Mouse (Mus musculus) midbrain, postnatal 0 days (tissue): ENCODE results near the gene Hmgb1. TPM values are rescaled to one million over a fixed set of nuclear protein-coding genes. Genes with fewer than 3 reads are reported as not detected.

Experiments
- ATAC-seq: fragments of 200-750 bp; cut with Nextera tagmentation; 2 replicates; pipeline ENCODE4 v1.8.0; 2017; ENCODE audit warnings: moderate number of reproducible peaks, mild to moderate bottlenecking, moderate TSS enrichment, moderate library complexity; ENCODE audit not compliant: low FRiP score
- DNase-seq: peaks from one replicate; pipeline ENCODE4 v3.0.0-alpha.2; 2015; ENCODE audit warnings: low spot score
- H3K27ac ChIP-seq: fragments of 300-500 bp; sonication (generic); 2 replicates; pipeline ENCODE4 v1.5.1; 2014; ENCODE audit warnings: low read depth, mild to moderate bottlenecking, low read length, mixed read lengths
- H3K27me3 ChIP-seq: fragments of 300-500 bp; sonication (generic); 2 replicates; pipeline ENCODE4 v1.6.1; 2014; ENCODE audit warnings: low read length, control low read depth, mixed read lengths; ENCODE audit not compliant: insufficient read depth
- H3K36me3 ChIP-seq: fragments of 300-500 bp; sonication (generic); 2 replicates; pipeline ENCODE4 v1.6.1; 2014; ENCODE audit warnings: low read length, control low read depth, mixed read lengths; ENCODE audit not compliant: insufficient read depth
- H3K4me1 ChIP-seq: fragments of 300-500 bp; sonication (generic); 2 replicates; pipeline ENCODE4 v1.6.1; 2014; ENCODE audit warnings: mild to moderate bottlenecking, control low read depth, antibody characterized with exemption, low read length, mixed read lengths; ENCODE audit not compliant: insufficient read depth
- H3K4me2 ChIP-seq: fragments of 300-500 bp; sonication (generic); 2 replicates; pipeline ENCODE4 v1.6.1; 2014; ENCODE audit warnings: low read depth, mild to moderate bottlenecking, low read length, mixed read lengths; ENCODE audit not compliant: poor library complexity, severe bottlenecking
- H3K4me3 ChIP-seq: fragments of 300-500 bp; sonication (generic); 2 replicates; pipeline ENCODE4 v1.5.1; 2014; ENCODE audit warnings: low read depth, mild to moderate bottlenecking, low read length, moderate library complexity
- H3K9ac ChIP-seq: fragments of 300-500 bp; sonication (generic); replicated peaks from 2 replicates; pipeline ENCODE4 v1.6.1; 2014; ENCODE audit warnings: mild to moderate bottlenecking, low read length, moderate library complexity, mixed read lengths; ENCODE audit not compliant: poor library complexity, severe bottlenecking
- H3K9me3 ChIP-seq: fragments of 300-500 bp; sonication (generic); 2 replicates; pipeline ENCODE4 v1.6.1; 2016; ENCODE audit warnings: low read length, control low read depth
- CTCF ChIP-seq: IDR thresholded peaks from 2 replicates; pipeline ENCODE4 v1.5.1; 2016; ENCODE audit warnings: antibody characterized with exemption, mild to moderate bottlenecking
- WGBS: fragments of 180-500 bp; shearing (Covaris S2); extraction: QIAGEN DNeasy Blood & Tissue Kit; methylation state at CpG from one replicate; pipeline ENCODE4 v1.1.7; 2014; 5-methylcytosine and 5-hydroxymethylcytosine counted together
- polyA plus RNA-seq: library from polyadenylated mRNA; unstranded; fragments of >200 nt; fragmentation: Nextera tagmentation; extraction: Ambion mirVana; gene quantifications from 2 replicates; pipeline ENCODE4 v1.2.1, GENCODE M21; 2015
- total RNA-seq: library from RNA; depleted of rRNA; stranded (reverse); fragments of >200 nt; gene quantifications from 2 replicates; pipeline ENCODE4 v1.2.3, GENCODE M21; 2014

Hmgb1 gene
- total and polyA plus RNA-seq, 2 experiments from 2014 or later = 171 to 756 TPM

DNA sequence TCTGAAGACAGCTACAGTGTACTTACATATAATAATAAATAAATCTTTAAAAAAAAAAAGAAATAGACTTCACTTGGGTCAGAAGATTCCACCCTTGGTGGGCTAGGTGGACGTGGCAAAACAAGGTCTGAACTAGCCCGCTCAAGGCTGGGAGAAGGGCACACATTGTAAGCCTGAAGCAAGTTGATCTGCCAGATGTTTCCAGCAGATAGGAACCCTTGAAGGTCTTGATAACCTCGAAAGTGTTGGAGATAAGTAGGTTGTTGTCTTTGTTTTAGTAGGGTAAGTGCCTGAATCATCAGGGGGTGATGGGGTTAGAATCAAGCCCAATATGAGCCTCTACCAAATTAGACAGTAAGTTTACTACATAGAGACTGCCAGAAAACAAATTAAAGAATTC, 35.2 kb upstream of the Hmgb1 start:
- no peak overlapping the region for H3K4me3 ChIP-seq
- H3K9me3 ChIP-seq = no peaks in the 10 kb centered on the region
- no peaks in the 10 kb centered on the region; the same call in 1 of the 2 replicates for H3K4me1 ChIP-seq
- no peak overlapping the region for H3K4me2 ChIP-seq
- ATAC-seq = no peak
- no peak overlapping the region for H3K9ac ChIP-seq
- no peak overlapping the region for H3K27ac ChIP-seq
- TF ChIP-seq CTCF = no peak
- 88% methylated on average over 3 of the region's 3 CpGs for WGBS
- H3K36me3 ChIP-seq = peaks cover 21% of the 10 kb centered on the region
- H3K27me3 ChIP-seq = no peaks in the 10 kb centered on the region
- DNase-seq = no peak

DNA sequence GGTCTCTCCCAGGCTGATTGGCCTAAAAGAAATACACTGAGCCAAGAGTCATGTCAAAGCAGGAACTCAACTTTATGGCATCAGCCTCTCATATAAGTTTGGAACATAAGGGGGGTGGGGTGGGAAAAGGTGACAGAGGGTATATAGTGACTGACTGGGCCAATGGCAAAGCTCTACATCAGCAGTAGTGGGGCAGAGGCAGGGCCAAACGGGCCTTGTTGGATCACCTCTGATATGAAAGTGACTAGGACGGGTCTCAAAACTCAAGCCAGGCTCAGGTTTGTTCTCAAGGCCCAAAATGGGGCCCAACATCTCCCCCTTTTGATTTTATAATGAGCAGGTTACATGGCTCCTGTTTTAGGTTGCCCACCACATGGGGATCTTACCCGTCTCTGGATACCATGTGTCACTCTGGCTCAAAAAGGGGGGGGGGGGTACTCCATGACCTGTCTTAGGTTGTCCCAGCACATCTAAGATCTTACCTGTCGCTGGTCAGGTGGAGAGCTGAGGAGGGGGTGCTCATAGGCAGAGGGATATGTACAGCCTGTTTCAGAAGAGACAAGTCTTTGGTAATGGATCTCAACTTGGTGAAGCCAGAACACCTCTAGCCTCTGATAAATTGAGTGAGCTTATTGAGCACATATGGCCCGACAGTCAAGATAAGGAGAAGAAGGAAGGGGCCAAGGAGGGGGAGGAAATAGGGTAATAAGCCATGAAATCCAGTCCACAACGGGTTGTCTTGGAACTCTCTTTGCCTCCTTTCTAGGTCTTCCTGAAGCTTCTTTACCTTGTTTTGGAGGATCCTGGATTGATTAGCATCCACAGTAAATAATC, 33.5 kb upstream of the Hmgb1 start:
- Histone ChIP-seq H3K4me2 (no peak overlapping the region), H3K9ac (no peak overlapping the region), H3K36me3 (peaks cover 37% of the 10 kb centered on the region), H3K9me3 (no peaks in the 10 kb centered on the region), H3K27me3 (no peaks in the 10 kb centered on the region), H3K4me3 (no peak overlapping the region), H3K27ac (no peak overlapping the region), H3K4me1 (no peaks in the 10 kb centered on the region)
- 92% methylated on average over 6 of the region's 6 CpGs for WGBS
- ATAC-seq (no peak), DNase-seq (no peak)
- TF ChIP-seq CTCF = no peak

DNA sequence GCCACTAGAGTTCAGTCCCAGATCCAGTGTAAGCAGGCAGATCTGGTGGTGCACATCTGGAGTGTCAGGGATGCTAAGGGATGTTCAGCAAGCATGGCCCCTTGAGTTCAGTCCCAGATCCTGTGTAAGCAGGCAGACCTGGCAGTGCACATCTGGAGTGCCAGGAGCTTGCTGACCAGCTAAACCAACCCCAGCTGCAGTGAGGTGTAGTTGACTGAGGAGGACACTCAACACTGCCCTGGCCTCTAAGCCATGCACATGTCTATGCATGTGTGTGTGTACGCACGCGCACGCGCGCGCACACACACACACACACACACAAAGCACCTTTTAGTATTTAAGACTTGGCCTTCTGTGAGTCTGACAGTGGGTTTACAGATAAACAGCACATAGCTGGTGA, 31.3 kb upstream of the Hmgb1 start:
- Histone ChIP-seq H3K9me3 (no peaks in the 10 kb centered on the region), H3K4me2 (no peak overlapping the region), H3K9ac (no peak overlapping the region), H3K27me3 (no peaks in the 10 kb centered on the region), H3K27ac (no peak overlapping the region), H3K36me3 (peaks cover 48% of the 10 kb centered on the region), H3K4me3 (no peak overlapping the region), H3K4me1 (no peaks in the 10 kb centered on the region)
- no peak for TF ChIP-seq CTCF
- DNase-seq = no peak
- no peak for ATAC-seq
- 99% methylated on average over 7 of the region's 7 CpGs for WGBS

DNA sequence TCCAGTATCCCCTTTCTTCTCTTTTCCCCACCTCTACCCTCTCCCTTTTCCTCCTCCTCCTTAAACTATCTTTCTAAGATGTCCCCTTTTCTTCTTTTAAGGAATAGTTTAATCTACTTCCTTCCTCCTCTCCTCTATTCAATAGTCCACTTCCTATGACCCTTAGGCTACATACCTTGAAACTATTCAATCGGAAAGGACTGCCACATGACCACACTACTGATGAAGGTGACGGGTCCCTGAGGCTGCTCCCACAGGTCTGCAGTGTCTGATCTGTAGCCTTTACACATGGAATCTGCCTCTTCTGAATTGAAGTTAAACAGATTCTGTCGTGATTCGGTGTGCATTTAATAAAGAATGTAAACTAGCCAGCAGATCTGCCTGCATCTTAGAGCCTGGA, 28.5 kb upstream of the Hmgb1 start:
- DNase-seq (no peak), ATAC-seq (no peak)
- no peak overlapping the region for H3K9ac ChIP-seq
- no peak overlapping the region for H3K27ac ChIP-seq
- H3K4me3 ChIP-seq = no peak overlapping the region
- TF ChIP-seq CTCF = no peak
- H3K36me3 ChIP-seq = peaks cover 50% of the 10 kb centered on the region
- WGBS = 86% methylated on average over 4 of the region's 4 CpGs
- no peaks in the 10 kb centered on the region for H3K9me3 ChIP-seq
- no peak overlapping the region for H3K4me2 ChIP-seq
- no peaks in the 10 kb centered on the region for H3K27me3 ChIP-seq
- H3K4me1 ChIP-seq = no peaks in the 10 kb centered on the region

DNA sequence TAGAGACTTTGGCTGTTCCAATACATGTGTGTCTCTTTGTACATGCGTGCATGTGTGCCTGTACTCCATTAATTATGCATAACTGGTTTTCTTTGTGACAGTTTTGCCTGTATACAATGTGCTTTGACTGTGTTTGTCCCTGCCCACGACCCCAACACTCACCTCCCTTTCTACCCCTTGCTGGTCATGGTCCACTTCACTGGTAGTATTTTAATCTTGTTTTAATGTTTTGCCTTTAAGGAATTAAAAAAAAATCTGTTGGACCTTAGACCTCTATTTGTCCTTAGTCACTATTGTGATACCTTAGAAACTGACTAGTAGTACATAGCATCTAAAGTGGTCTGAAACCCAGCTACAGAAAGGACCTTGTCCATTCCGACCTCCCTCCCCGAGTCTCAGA, 26.8 kb upstream of the Hmgb1 start:
- no peak for ATAC-seq
- no peaks in the 10 kb centered on the region for H3K27me3 ChIP-seq
- no peak overlapping the region for H3K4me2 ChIP-seq
- no peaks in the 10 kb centered on the region for H3K9me3 ChIP-seq
- H3K4me1 ChIP-seq = no peaks in the 10 kb centered on the region
- WGBS = 71% methylated on average over 4 of the region's 4 CpGs
- no peak for TF ChIP-seq CTCF
- no peak overlapping the region for H3K9ac ChIP-seq
- H3K27ac ChIP-seq = no peak overlapping the region
- no peak for DNase-seq
- H3K36me3 ChIP-seq = peaks cover 42% of the 10 kb centered on the region
- H3K4me3 ChIP-seq = no peak overlapping the region

DNA sequence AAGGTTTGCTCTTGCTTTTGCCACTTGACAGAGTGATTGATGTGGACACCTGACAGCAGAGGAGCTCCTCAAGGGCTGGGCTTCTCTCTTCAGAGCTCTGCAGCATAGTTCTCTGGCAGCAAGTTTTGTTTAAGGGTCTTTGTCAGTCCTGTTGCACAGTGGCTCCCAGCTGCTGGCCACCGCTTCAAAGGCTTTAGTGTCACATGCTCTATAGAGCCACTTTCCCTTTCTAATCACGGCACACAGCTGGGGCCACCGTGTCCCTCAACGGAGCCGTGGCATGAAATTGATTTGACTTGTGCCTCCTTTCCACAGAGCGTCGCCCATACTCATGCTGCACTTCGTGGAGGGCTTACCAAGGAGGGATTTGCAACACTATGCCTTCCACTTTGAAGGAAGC, 25.0 kb upstream of the Hmgb1 start:
- peaks cover 34% of the 10 kb centered on the region for H3K36me3 ChIP-seq
- no peaks in the 10 kb centered on the region for H3K4me1 ChIP-seq
- WGBS = 23% methylated on average over 8 of the region's 8 CpGs
- no peaks in the 10 kb centered on the region for H3K9me3 ChIP-seq
- ATAC-seq = peak; percentile 65
- peak; percentile 66 for DNase-seq
- no peak for TF ChIP-seq CTCF
- H3K4me3 ChIP-seq = no peak overlapping the region
- no peak overlapping the region for H3K27ac ChIP-seq
- no peak overlapping the region for H3K9ac ChIP-seq
- H3K4me2 ChIP-seq = no peak overlapping the region
- no peaks in the 10 kb centered on the region for H3K27me3 ChIP-seq
